In the genomic region with DNA sequence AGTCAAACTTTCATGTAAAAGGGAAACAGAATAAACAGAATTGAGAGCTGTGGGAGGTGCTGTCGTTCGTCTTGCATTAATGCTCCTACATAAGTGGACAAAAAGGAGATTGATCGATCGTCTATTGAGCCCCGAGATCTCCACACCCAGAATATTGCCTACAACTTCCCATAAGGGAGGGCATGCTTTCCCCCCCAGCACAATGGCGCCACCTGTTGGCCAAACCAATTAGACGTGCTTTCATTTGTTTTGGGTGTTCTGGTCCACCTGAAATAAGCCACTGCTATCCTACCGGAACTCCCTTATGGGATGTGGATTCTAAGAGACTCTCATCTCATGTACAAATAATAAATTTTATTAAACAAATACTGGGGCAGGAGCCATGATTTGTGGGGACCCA, we compare ENCODE assay signal across 9 mouse cellular contexts.
DNase-seq lines count a peak whose midpoint lies in the region; ATAC-seq and TF ChIP-seq lines count a peak whose summit lies in the region.
"Had no signal": no experiment of that assay in that cellular context is flagged by ENCODE, and none has a peak within 500 bp of the region (broad histone marks: within the 10 kb centered on the region; RNA-seq: fewer than 3 reads in every experiment).

No protein-coding gene starts in this region.

- H3K27ac ChIP-seq in kidney, embryonic 14.5 days (ENCODE audit: low read depth, low read length) = no peak overlapping the region
- H3K27ac ChIP-seq in hindbrain, embryonic 14.5 days = no peak overlapping the region
- no peak overlapping the region for H3K27ac ChIP-seq in olfactory bulb, adult 2 months (ENCODE audit: insufficient read depth, low read depth, low read length)
- H3K27ac ChIP-seq: macrophage had no signal

- no peaks in the 10 kb centered on the region for H3K9me3 ChIP-seq in kidney, embryonic 14.5 days (ENCODE audit: control insufficient read depth, low read length)
- H3K9me3 ChIP-seq in hindbrain, embryonic 14.5 days (ENCODE audit: control insufficient read depth, low read length) = no peaks in the 10 kb centered on the region

- H3K4me3 ChIP-seq in kidney, embryonic 14.5 days (ENCODE audit: low read length) = no peak overlapping the region
- H3K4me3 ChIP-seq in hindbrain, embryonic 14.5 days (replicated peaks; ENCODE audit: low read length) = no peak overlapping the region
- no peak overlapping the region for H3K4me3 ChIP-seq in olfactory bulb, adult 2 months (ENCODE audit: insufficient read depth, low read depth, low read length)

- H3K27me3 ChIP-seq in kidney, embryonic 14.5 days (ENCODE audit: control insufficient read depth, insufficient read depth, low read length) = no peaks in the 10 kb centered on the region
- no peaks in the 10 kb centered on the region for H3K27me3 ChIP-seq in hindbrain, embryonic 14.5 days (ENCODE audit: control insufficient read depth, insufficient read depth, low read length)

- intact Hi-C loops in left cerebral cortex, postnatal 25 days (cut with DNase I) = loop anchor here (1.0 to 10.0 kb wide), 4 partner anchors 189 to 987 kb away; a partner anchor contains a TSS

- no peak overlapping the region for H3K4me2 ChIP-seq in kidney, embryonic 14.5 days (replicated peaks; ENCODE audit: low read depth, low read length)
- H3K4me2 ChIP-seq in hindbrain, embryonic 14.5 days (replicated peaks) = no peak overlapping the region

- no peak for ATAC-seq in kidney, embryonic 14.5 days (ENCODE audit: low FRiP score, low TSS enrichment)
- no peak for ATAC-seq in hindbrain, embryonic 14.5 days (ENCODE audit: low FRiP score)

- 64% methylated on average over 8 of the region's 8 CpGs for WGBS in kidney, embryonic 14.5 days
- 56% methylated on average over 8 of the region's 8 CpGs for WGBS in hindbrain, embryonic 14.5 days
- WGBS in olfactory bulb, adult 2 months = 36% methylated on average over 8 of the region's 8 CpGs

- DNase-seq in kidney, adult 11 months = peak; percentile 4
- DNase-seq in ZHBTc4 (ENCODE audit: low read depth, low spot score) = peak; percentile 46
- peak; percentile 45 for DNase-seq in embryo, embryonic 10 days (ENCODE audit: low spot score)
- peak; percentile 64 for DNase-seq in hindbrain, embryonic 14.5 days (ENCODE audit: low spot score)
- DNase-seq in left cerebral cortex, postnatal 25 days (ENCODE audit: low spot score in 2 of 2) = peak; percentile 55 to 76
- peak; percentile 79 for DNase-seq in thymus, postnatal 4 days

- no peaks in the 10 kb centered on the region for H3K4me1 ChIP-seq in kidney, embryonic 14.5 days (ENCODE audit: control insufficient read depth, insufficient read depth, low read length)
- no peaks in the 10 kb centered on the region for H3K4me1 ChIP-seq in hindbrain, embryonic 14.5 days (replicated peaks; ENCODE audit: control insufficient read depth, insufficient read depth, low read length)
- no peaks in the 10 kb centered on the region for H3K4me1 ChIP-seq in olfactory bulb, adult 2 months (ENCODE audit: control insufficient read depth, insufficient read depth, low read length)

- H3K9ac ChIP-seq in kidney, embryonic 14.5 days (ENCODE audit: low read depth, low read length) = no peak overlapping the region
- H3K9ac ChIP-seq in hindbrain, embryonic 14.5 days = no peak overlapping the region

- H3K36me3 ChIP-seq in kidney, embryonic 14.5 days (ENCODE audit: control insufficient read depth, insufficient read depth, low read length) = no peaks in the 10 kb centered on the region
- no peaks in the 10 kb centered on the region for H3K36me3 ChIP-seq in hindbrain, embryonic 14.5 days (replicated peaks; ENCODE audit: control insufficient read depth, insufficient read depth)

- no peak for TF ChIP-seq POLR2A in olfactory bulb, adult 2 months (IDR thresholded peaks at IDR 0.05; ENCODE audit: insufficient read depth, low read depth, low read length)

- TF ChIP-seq CTCF in olfactory bulb, adult 2 months (IDR thresholded peaks at IDR 0.05; ENCODE audit: insufficient read depth, low read depth, low read length) = peak; percentile 75

Comparison
In these comparisons a context has a peak if more than half of its experiments do, and no peak if none do; other contexts are left out.
1. DNase-seq: peak in every context shown above with its lines; median percentile 79 in thymus, postnatal 4 days; 66 in left cerebral cortex, postnatal 25 days; 64 in hindbrain, embryonic 14.5 days; 46 in ZHBTc4; 45 in embryo, embryonic 10 days; 4 in kidney, adult 11 months.